Mouse (Mus musculus): ENCODE measurements around the gene Mfap2. TPM values are rescaled to one million over a fixed set of nuclear protein-coding genes. Genes with fewer than 3 reads are reported as not detected.

Mfap2 gene
- polyA plus RNA-seq, 1 experiment from 2014 or later, result 173 TPM

DNA sequence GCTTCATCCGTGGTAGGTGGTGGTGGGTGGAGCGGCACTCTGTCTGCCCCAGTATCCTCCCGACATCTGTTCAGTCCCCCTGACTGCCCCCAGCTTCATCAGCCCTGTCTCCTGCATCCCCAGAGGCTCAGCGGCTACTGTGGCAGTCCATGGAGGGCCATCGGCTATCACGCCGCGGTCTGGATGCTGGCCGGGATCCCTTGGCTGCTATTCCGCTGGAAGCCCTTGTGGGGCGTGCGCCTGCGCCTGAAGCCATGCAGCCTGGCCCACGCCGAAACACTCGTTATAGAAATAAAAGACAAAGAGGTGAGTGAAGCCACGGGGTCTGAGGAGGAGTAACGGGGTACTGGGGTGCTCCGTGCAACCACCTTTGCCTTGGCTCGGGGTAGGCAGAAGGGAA is 18.0 kb upstream of the Mfap2 start:
- Histone ChIP-seq H3K4me2 (no peak overlapping the region), H3K4me1 (replicated peaks) (peaks cover 27% of the 10 kb centered on the region), H3K27ac (replicated peaks) (no peak overlapping the region), H3K9ac (no peak overlapping the region), H3K27me3 (no peaks in the 10 kb centered on the region), H3K4me3 (no peak overlapping the region), H3K36me3 (peaks cover 44% of the 10 kb centered on the region), H3K9me3 (no peaks in the 10 kb centered on the region)
- whole genome bisulfite sequencing, result 73% methylated on average over 20 of the region's 20 CpGs
- no peak for ATAC-seq (ENCODE audit: low FRiP score, low read depth)

DNA sequence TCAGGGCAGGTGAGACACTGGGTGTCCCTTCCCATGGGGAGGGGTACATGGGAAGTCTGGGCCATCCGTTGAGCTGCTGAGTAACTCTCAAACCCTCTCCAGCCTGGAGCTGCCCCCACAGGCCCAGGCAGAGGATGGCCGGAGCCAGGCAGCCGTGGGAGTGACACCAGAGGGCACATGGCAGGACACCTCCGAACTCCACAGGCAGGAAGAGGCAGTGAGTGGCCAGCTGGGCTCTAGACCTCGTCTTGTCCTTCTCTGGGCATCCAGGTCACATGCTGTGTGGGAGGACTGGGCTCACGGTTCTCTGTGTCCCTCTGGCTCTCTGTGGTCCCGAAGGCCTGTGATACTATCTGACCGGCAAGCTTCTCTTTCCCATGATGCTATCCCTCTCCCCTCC is 16.4 kb upstream of the Mfap2 start:
- peaks cover 58% of the 10 kb centered on the region for H3K36me3 ChIP-seq
- no peaks in the 10 kb centered on the region for H3K27me3 ChIP-seq
- H3K4me3 ChIP-seq, result no peak overlapping the region
- WGBS, result 86% methylated on average over 8 of the region's 8 CpGs
- H3K9ac ChIP-seq, result no peak overlapping the region
- H3K4me2 ChIP-seq, result no peak overlapping the region
- no peaks in the 10 kb centered on the region for H3K9me3 ChIP-seq
- peaks cover 12% of the 10 kb centered on the region for H3K4me1 ChIP-seq (replicated peaks)
- no peak overlapping the region for H3K27ac ChIP-seq (replicated peaks)
- no peak for ATAC-seq (ENCODE audit: low FRiP score, low read depth)

- Histone ChIP-seq H3K27me3 (no peaks in the 10 kb centered on the region), H3K36me3 (peaks cover 77% of the 10 kb centered on the region), H3K9ac (no peak overlapping the region), H3K4me1 (replicated peaks) (no peaks in the 10 kb centered on the region), H3K27ac (replicated peaks) (no peak overlapping the region), H3K4me2 (no peak overlapping the region), H3K4me3 (no peak overlapping the region), H3K9me3 (no peaks in the 10 kb centered on the region)
- 91% methylated on average over 8 of the region's 8 CpGs for WGBS
- no peak for ATAC-seq (ENCODE audit: low FRiP score, low read depth)
Observed at GRCm38 (mm10) chr4:140995811-140996210, 14.4 kb upstream of the Mfap2 start.

- 97% methylated on average over 9 of the region's 9 CpGs for WGBS
Observed at GRCm38 (mm10) chr4:140996812-140997211, 13.4 kb upstream of the Mfap2 start.

DNA sequence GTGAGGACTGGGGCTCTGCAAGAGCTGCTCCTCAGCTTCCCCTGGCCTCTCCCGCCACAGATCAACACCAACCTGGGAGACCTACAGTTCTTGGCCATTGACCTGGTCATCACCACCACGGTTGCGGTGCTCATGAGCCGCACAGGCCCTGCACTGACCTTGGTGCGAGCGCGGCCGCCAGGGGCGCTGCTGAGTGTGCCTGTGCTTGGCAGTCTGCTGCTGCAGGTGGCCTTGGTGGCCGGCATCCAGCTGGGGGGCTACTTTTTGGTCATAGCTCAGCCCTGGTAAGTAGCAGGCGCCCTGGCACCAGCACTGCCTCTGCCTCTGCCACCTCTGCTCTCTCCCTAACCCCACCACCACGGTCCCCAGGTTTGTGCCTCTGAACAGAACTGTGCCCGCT is 4.2 kb upstream of the Mfap2 start:
- ATAC-seq (ENCODE audit: low FRiP score, low read depth), result no peak
- H3K9ac ChIP-seq, result no peak overlapping the region
- no peak overlapping the region for H3K4me2 ChIP-seq
- no peaks in the 10 kb centered on the region for H3K9me3 ChIP-seq
- peaks cover 65% of the 10 kb centered on the region for H3K36me3 ChIP-seq
- H3K27ac ChIP-seq (replicated peaks), result no peak overlapping the region
- no peak overlapping the region for H3K4me3 ChIP-seq
- H3K4me1 ChIP-seq (replicated peaks), result peaks cover 6% of the 10 kb centered on the region
- no peaks in the 10 kb centered on the region for H3K27me3 ChIP-seq
- WGBS, result 85% methylated on average over 13 of the region's 13 CpGs

More at GRCm38 (mm10) chr4:140996812-140997211, 13.4 kb upstream of the Mfap2 start:
- no peak overlapping the region for H3K9ac ChIP-seq
- ATAC-seq (ENCODE audit: low FRiP score, low read depth), result no peak
- H3K27me3 ChIP-seq, result no peaks in the 10 kb centered on the region
- no peaks in the 10 kb centered on the region for H3K9me3 ChIP-seq
- H3K4me2 ChIP-seq, result no peak overlapping the region
- H3K27ac ChIP-seq (replicated peaks), result no peak overlapping the region
- no peak overlapping the region for H3K4me3 ChIP-seq
- H3K4me1 ChIP-seq (replicated peaks), result no peaks in the 10 kb centered on the region
- peaks cover 85% of the 10 kb centered on the region for H3K36me3 ChIP-seq

DNA sequence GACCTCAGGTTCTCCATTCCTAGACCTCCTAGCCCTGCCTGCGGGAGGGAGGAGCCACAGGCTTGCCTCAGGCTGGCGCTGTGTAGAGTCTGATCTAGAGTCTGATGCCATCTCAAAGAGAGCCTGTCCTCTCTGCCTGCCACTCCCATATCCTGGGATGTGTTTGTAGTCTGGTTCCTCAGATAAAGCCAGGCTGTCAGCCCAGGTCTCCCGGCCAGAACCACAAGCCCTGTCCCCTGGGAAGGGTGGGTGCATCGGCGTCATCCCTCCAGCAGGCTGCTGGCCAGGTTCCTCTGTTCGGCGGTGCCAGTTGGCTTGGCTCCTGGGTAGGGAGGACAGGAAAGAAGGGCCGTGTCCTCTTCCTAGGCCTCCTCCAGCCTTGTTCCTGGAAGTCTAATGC is 2.2 kb upstream of the Mfap2 start:
- 70% methylated on average over 8 of the region's 8 CpGs for WGBS
- no peak overlapping the region for H3K27ac ChIP-seq (replicated peaks)

DNA sequence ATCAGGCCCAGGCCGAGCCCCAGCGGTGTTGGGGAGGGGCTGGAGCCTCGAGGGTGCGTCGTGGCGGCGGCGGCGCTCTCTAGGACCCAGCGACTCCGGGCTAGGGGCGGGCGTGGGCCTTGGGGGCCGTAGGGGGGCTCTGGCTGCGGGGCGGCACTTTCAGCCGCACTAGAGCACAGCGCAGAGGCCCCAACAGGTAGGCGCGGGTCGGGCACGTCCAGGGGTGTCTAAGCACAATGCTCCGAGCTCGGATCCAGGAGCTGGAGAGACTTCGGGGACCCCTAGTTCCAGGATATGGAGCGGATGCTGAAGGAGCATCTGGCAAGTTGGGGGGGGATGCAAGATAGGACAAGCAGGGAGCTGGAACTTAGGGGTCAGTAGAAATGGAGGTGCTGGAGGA is 308 bp downstream of the Mfap2 start:
- ATAC-seq (ENCODE audit: low FRiP score, low read depth), result peak; percentile 77
- Histone ChIP-seq H3K4me3 (peak overlapping the region; percentile 64), H3K36me3 (peaks cover 37% of the 10 kb centered on the region), H3K27me3 (no peaks in the 10 kb centered on the region), H3K4me1 (replicated peaks) (peaks cover 28% of the 10 kb centered on the region), H3K9me3 (no peaks in the 10 kb centered on the region), H3K27ac (replicated peaks) (peak overlapping the region; percentile 78), H3K4me2 (peak overlapping the region; percentile 79), H3K9ac (peak overlapping the region; percentile 75)
- under 1% methylated on average over 26 of the region's 26 CpGs for WGBS

More for the DNA sequence above, 2.2 kb upstream of the Mfap2 start:
- Histone ChIP-seq H3K4me3 (no peak overlapping the region), H3K4me2 (no peak overlapping the region), H3K9me3 (no peaks in the 10 kb centered on the region), H3K36me3 (peaks cover 49% of the 10 kb centered on the region), H3K4me1 (replicated peaks) (peaks cover 26% of the 10 kb centered on the region), H3K9ac (no peak overlapping the region), H3K27me3 (no peaks in the 10 kb centered on the region)
- no peak for ATAC-seq (ENCODE audit: low FRiP score, low read depth)

GRCm38 (mm10) chr4:141010941-141011429 is 767 bp downstream of the Mfap2 start:
- H3K4me1 ChIP-seq (replicated peaks), result peaks cover 28% of the 10 kb centered on the region
- no peaks in the 10 kb centered on the region for H3K27me3 ChIP-seq
- 1% methylated on average over 17 of the region's 17 CpGs for WGBS
- H3K4me3 ChIP-seq, result peak overlapping the region; percentile 64
- peaks cover 37% of the 10 kb centered on the region for H3K36me3 ChIP-seq
- H3K9ac ChIP-seq, result peak overlapping the region; percentile 75
- peak; percentile 27 for ATAC-seq (ENCODE audit: low FRiP score, low read depth)
- peak overlapping the region; percentile 79 for H3K4me2 ChIP-seq
- H3K27ac ChIP-seq (replicated peaks), result peak overlapping the region; percentile 78
- H3K9me3 ChIP-seq, result no peaks in the 10 kb centered on the region

- peak overlapping the region; percentile 78 for H3K27ac ChIP-seq (replicated peaks)
- no peaks in the 10 kb centered on the region for H3K27me3 ChIP-seq
- H3K4me3 ChIP-seq, result peak overlapping the region; percentile 64
- peak overlapping the region; percentile 75 for H3K9ac ChIP-seq
- peak overlapping the region; percentile 79 for H3K4me2 ChIP-seq
- peak; percentile 9; the same call in 1 of the 2 replicates for ATAC-seq (ENCODE audit: low FRiP score, low read depth)
- no peaks in the 10 kb centered on the region for H3K9me3 ChIP-seq
- peaks cover 36% of the 10 kb centered on the region for H3K36me3 ChIP-seq
- 33% methylated on average over 14 of the region's 14 CpGs for WGBS
- peaks cover 31% of the 10 kb centered on the region for H3K4me1 ChIP-seq (replicated peaks)
Observed at GRCm38 (mm10) chr4:141011556-141012328, 1.5 kb downstream of the Mfap2 start.

- no peak overlapping the region for H3K4me3 ChIP-seq
- H3K4me1 ChIP-seq (replicated peaks), result peaks cover 36% of the 10 kb centered on the region
- ATAC-seq (ENCODE audit: low FRiP score, low read depth), result no peak
- H3K4me2 ChIP-seq, result peak overlapping the region; percentile 79
- H3K9me3 ChIP-seq, result no peaks in the 10 kb centered on the region
- peak overlapping the region; percentile 78 for H3K27ac ChIP-seq (replicated peaks)
- H3K9ac ChIP-seq, result no peak overlapping the region
- 47% methylated on average over 10 of the region's 10 CpGs for WGBS
- H3K27me3 ChIP-seq, result no peaks in the 10 kb centered on the region
- peaks cover 33% of the 10 kb centered on the region for H3K36me3 ChIP-seq
Observed at GRCm38 (mm10) chr4:141012558-141012957, 2.3 kb downstream of the Mfap2 start.

DNA sequence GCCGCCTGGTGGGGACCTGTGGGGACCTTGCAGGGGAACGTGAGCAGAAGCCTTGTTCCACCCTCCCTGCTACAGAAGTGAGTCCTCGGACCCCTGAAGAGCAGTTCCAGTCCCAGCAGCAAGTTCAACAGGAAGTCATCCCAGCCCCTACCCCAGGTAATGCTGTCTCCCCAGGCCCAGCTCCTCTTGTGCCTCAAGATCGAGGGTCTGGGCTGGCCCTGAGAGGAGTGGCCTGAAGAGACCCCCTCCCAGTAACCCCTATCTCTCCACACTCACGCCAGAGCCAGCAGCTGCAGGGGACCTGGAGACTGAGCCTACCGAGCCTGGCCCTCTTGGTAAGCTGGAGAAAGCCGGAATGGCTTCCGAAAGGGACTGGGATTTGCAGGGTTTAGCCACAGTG is 3.9 kb downstream of the Mfap2 start:
- no peak overlapping the region for H3K27ac ChIP-seq (replicated peaks)
- peaks cover 27% of the 10 kb centered on the region for H3K36me3 ChIP-seq
- WGBS, result 76% methylated on average over 8 of the region's 8 CpGs
- no peak overlapping the region for H3K9ac ChIP-seq
- H3K4me3 ChIP-seq, result no peak overlapping the region
- H3K4me1 ChIP-seq (replicated peaks), result peaks cover 43% of the 10 kb centered on the region
- no peaks in the 10 kb centered on the region for H3K27me3 ChIP-seq
- ATAC-seq (ENCODE audit: low FRiP score, low read depth), result no peak
- H3K4me2 ChIP-seq, result no peak overlapping the region
- H3K9me3 ChIP-seq, result no peaks in the 10 kb centered on the region

DNA sequence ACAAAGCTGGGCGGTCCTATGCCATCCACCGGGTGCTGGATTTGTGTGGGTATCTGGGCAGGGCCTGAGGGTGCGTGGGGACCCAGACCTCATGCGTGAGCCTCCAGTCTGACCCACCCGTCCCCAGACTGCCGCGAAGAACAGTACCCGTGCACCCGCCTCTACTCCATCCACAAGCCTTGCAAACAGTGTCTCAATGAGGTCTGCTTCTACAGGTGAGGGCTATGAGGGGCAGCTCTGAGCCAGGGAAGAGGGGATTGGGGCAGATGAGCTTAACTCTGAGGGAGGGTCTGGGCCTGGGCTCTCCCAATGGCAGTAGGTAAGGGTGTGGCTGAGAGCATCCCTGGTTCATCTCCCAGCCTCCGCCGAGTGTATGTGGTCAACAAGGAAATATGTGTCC is 4.6 kb downstream of the Mfap2 start:
- no peak overlapping the region for H3K4me3 ChIP-seq
- H3K4me1 ChIP-seq (replicated peaks), result peaks cover 50% of the 10 kb centered on the region
- no peak overlapping the region for H3K27ac ChIP-seq (replicated peaks)
- no peaks in the 10 kb centered on the region for H3K27me3 ChIP-seq
- no peak overlapping the region for H3K9ac ChIP-seq
- 90% methylated on average over 11 of the region's 11 CpGs for WGBS
- no peak overlapping the region for H3K4me2 ChIP-seq
- no peaks in the 10 kb centered on the region for H3K9me3 ChIP-seq
- ATAC-seq (ENCODE audit: low FRiP score, low read depth), result no peak
- H3K36me3 ChIP-seq, result peaks cover 27% of the 10 kb centered on the region
